Mouse (Mus musculus) brain, embryonic 14.5 days (tissue): Measurements from ENCODE around the gene Ralgapb. TPM values are rescaled to one million over a fixed set of nuclear protein-coding genes. Genes with fewer than 3 reads are reported as not detected.

Experiments used
- DNase-seq: peaks from one replicate; pipeline ENCODE4 v3.0.0-alpha.2; 2011; ENCODE audit warnings: low read depth
- CTCF ChIP-seq: fragments of 200-500 bp; IDR thresholded peaks from 2 replicates; pipeline ENCODE4 v1.5.1; 2012; ENCODE audit warnings: inconsistent platforms, mild to moderate bottlenecking, moderate library complexity, borderline replicate concordance; ENCODE audit not compliant: insufficient read depth, insufficient read length; ENCODE audit errors: extremely low read depth
- POLR2A ChIP-seq: fragments of 200-500 bp; IDR thresholded peaks from 2 replicates; pipeline ENCODE4 v1.6.1; 2012; ENCODE audit warnings: mild to moderate bottlenecking, inconsistent platforms, borderline replicate concordance; ENCODE audit not compliant: poor library complexity, insufficient read depth, insufficient read length, severe bottlenecking; ENCODE audit errors: extremely low read depth
- polyA plus RNA-seq: library from polyadenylated mRNA; depleted of rRNA; stranded (reverse); fragments of >200 nt; gene quantifications from 2 replicates; pipeline ENCODE4 v1.2.3, GENCODE M21; 2012; rRNA removed

Gene Ralgapb
- 37.7 and 44.4 TPM in 2 replicates for polyA plus RNA-seq

DNA sequence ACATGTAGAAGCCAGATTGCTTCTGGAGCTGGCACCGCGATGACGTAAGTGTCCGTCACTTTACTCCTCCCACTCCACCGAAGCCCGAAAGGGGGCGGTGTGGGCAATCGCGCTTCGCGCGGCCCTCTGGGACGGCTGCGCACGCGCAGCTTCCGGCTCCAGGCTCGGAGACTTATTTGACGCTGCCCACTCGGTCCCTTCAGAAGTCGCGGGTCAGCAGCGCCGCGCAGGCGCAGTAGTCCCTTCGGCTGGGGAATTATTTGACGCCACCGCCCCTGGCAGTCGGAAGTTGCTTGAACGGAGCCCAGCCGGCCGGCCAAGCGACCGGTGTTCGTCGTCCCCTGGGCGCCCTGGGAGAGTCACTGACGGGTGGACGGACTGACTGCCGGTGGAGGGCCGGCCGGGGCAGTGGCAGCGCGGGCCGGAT, at the start of gene Ralgapb:
Ralgapb (plus strand) TSS at position 254 of the 427 bp plus-strand sequence.
- DNase-seq, result peak; percentile 99
- TF ChIP-seq POLR2A, result peak; percentile 59; the same call in 1 of the 2 replicates
- peak; percentile 60 for TF ChIP-seq CTCF

GRCm38 (mm10) chr2:158360873-158361677, 48.6 kb upstream of the Ralgapb start:
- peak; percentile 97 for DNase-seq
- TF ChIP-seq CTCF (peak; percentile 86), POLR2A (peak; percentile 72; the same call in 1 of the 2 replicates)

DNA sequence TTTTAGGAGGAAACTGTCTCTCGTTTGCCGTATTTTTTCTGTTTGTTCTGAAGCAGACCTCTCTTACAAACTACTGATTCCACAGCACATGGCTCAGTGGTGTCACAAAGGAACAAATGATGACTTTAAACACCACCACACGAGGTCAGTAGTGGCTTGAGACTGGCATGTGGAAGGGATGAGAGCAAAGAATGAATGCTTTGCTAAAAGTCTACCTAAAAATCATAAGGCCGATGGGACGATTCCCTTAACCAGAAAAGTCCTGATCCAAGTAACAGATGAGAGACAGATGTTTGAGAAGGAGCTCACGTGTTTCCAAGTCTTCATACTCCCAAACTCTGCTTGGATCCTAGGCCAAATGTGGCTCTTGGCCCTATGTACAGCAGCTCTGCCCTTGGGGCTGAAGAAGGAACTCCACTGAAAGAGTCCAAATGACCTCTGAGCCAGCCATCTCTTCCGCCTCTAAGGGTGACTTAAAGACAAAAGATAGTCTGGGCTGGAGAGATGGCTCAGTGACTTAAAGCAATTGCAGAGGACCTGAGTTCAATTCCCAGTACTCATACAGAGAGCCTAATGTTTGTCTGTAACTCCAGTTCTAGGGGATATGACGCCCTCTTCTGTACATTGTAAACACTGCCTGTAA, 47.8 kb upstream of the Ralgapb start:
- DNase-seq, result no peak
- TF ChIP-seq POLR2A (no peak), CTCF (no peak; the same call in 1 of the 2 replicates)

- no peak for DNase-seq
- no peak for TF ChIP-seq CTCF
- TF ChIP-seq POLR2A, result no peak
Observed at GRCm38 (mm10) chr2:158364175-158364574, 45.5 kb upstream of the Ralgapb start.

- no peak for TF ChIP-seq POLR2A
- TF ChIP-seq CTCF, result no peak
- no peak for DNase-seq
Observed at GRCm38 (mm10) chr2:158365099-158365850, 44.4 kb upstream of the Ralgapb start.

- no peak for TF ChIP-seq CTCF
- no peak for TF ChIP-seq POLR2A
- no peak for DNase-seq
Observed at GRCm38 (mm10) chr2:158367654-158368053, 42.0 kb upstream of the Ralgapb start.

GRCm38 (mm10) chr2:158368313-158368712, 41.3 kb upstream of the Ralgapb start:
- DNase-seq, result no peak
- TF ChIP-seq POLR2A, result no peak
- TF ChIP-seq CTCF, result no peak

DNA sequence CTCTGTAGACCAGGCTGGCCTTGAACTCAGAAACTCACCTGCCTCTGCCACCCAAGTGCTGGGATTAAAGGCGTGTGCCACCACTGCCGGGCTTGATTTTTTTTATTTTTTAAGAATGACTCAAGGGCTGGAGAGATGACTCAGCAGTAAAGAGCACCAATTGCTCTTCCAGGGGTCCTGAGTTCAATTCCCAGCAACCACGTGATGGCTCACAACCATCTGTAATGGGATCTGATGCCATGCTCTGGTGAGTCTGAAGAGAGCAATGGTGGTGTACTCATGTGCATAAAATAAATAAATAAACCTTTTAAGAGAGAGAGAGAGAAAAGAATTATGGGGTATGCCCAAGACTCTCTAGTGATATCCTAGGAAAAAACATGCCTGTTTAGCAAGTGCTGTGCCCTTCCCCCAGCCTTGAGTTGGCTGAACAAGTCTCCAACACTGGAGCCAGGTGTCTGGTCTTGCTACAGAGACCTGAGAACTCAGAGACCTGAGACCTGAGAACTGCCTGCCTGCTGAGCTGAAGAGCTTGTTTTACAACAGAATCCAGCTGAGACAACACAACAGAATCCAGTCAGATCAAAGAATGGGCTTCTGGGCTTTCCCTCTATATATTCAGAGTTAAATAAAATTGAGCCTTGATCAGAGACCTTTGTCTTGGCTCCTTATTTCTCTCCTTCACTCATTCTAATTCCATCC, 40.0 kb upstream of the Ralgapb start:
- no peak for DNase-seq
- TF ChIP-seq CTCF, result no peak
- TF ChIP-seq POLR2A, result no peak

GRCm38 (mm10) chr2:158370173-158370550, 39.5 kb upstream of the Ralgapb start:
- DNase-seq, result no peak
- TF ChIP-seq CTCF, result no peak
- no peak for TF ChIP-seq POLR2A

DNA sequence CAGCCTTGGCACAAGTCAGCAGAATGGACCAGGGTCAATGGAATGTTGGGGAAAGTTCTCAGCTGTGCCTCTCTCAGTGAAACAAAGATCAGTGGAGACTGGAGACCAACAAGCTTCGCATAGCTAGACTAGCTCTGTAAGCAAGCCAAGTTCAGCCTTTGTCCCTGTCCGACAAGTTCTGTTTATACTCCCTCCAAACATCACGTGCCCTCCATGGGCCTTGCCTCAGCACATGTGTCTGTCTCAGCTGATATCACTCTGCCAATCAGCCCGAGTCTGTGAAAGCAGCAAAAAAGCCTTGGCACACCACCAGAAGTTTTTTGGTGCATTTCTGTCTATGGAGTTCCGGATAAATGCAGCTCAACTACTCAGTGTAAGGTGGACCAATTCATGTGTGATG, 36.6 kb upstream of the Ralgapb start:
- peak; percentile 6 for DNase-seq
- TF ChIP-seq POLR2A (no peak), CTCF (no peak)
